Mouse (Mus musculus) embryonic fibroblast, embryonic 13.5 days (primary cell): ENCODE measurements at regions not wholly inside any gene's neighbourhood (a gene's known extent, or its start where the extent isn't known, plus 50 kb on each side); places are given as distances from the start of the nearest gene placed in this dataset.

Experiments used
- CTCF ChIP-seq: IDR thresholded peaks from 2 replicates; pipeline ENCODE4 v1.5.1; 2011; ENCODE audit warnings: mild to moderate bottlenecking, control low read depth, low read length, moderate library complexity, borderline replicate concordance; ENCODE audit not compliant: insufficient read depth
- POLR2A ChIP-seq: IDR thresholded peaks from 2 replicates; pipeline ENCODE4 v1.6.1; 2011; ENCODE audit warnings: low read depth, mild to moderate bottlenecking, control low read depth, low read length, moderate library complexity

DNA sequence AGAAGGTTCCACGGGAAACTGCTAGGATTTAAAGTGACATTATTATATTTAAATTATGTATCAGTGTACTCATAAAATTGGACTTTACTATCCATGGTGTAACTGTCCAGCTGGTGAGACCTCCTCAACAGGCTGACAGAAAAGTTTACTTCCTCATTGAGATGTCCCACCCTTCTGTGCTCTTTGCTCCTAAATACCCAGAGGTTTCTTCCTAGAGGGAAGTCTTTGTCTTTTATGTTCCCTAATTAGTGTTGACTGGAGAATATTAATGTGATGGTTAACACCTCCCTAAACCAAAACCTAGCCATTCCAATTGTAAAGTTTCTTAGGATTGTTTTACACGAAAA, 76.9 kb upstream of the A530016L24Rik start:
- TF ChIP-seq CTCF: no peak
- TF ChIP-seq POLR2A: no peak
